Mouse (Mus musculus) heart, embryonic 11.5 days (tissue): ENCODE results near the gene Slc4a2. TPM values are rescaled to one million over a fixed set of nuclear protein-coding genes. Genes with fewer than 3 reads are reported as not detected.

Experiments
- ATAC-seq: fragments of 200-750 bp; cut with Nextera tagmentation; replicated peaks from 2 replicates; pipeline ENCODE4 v1.8.0; 2017; ENCODE audit warnings: moderate library complexity; ENCODE audit not compliant: insufficient number of reproducible peaks, low FRiP score, low TSS enrichment
- H3K27ac ChIP-seq: fragments of 300-500 bp; sonication (generic); 2 replicates; pipeline ENCODE4 v1.5.1; 2014; ENCODE audit warnings: mild to moderate bottlenecking, low read depth, low read length
- H3K27me3 ChIP-seq: fragments of 300-500 bp; sonication (generic); 2 replicates; pipeline ENCODE4 v1.6.1; 2014; ENCODE audit warnings: mild to moderate bottlenecking, low read length, mixed read lengths; ENCODE audit not compliant: control insufficient read depth, insufficient read depth
- H3K36me3 ChIP-seq: fragments of 300-500 bp; sonication (generic); 2 replicates; pipeline ENCODE4 v1.6.1; 2014; ENCODE audit warnings: mild to moderate bottlenecking, low read length, moderate library complexity, mixed read lengths; ENCODE audit not compliant: control insufficient read depth, insufficient read depth
- H3K4me1 ChIP-seq: fragments of 300-500 bp; sonication (generic); 2 replicates; pipeline ENCODE4 v1.6.1; 2014; ENCODE audit warnings: low read length; ENCODE audit not compliant: control insufficient read depth, insufficient read depth
- H3K4me2 ChIP-seq: fragments of 300-500 bp; sonication (generic); 2 replicates; pipeline ENCODE4 v1.6.1; 2014; ENCODE audit warnings: mild to moderate bottlenecking, moderate library complexity
- H3K4me3 ChIP-seq: fragments of 300-500 bp; sonication (generic); 2 replicates; pipeline ENCODE4 v1.5.1; 2014; ENCODE audit warnings: low read depth, low read length
- H3K9ac ChIP-seq: fragments of 300-500 bp; sonication (generic); 2 replicates; pipeline ENCODE4 v1.6.1; 2014; ENCODE audit warnings: mild to moderate bottlenecking, low read depth, low read length, moderate library complexity
- H3K9me3 ChIP-seq: fragments of 300-500 bp; sonication (generic); replicated peaks from 2 replicates; pipeline ENCODE4 v1.6.1; 2016; ENCODE audit warnings: low read length; ENCODE audit not compliant: control insufficient read depth
- WGBS: fragments of 180-500 bp; shearing (Covaris S2); extraction: QIAGEN DNeasy Blood & Tissue Kit; methylation state at CpG from one replicate; pipeline ENCODE4 v1.1.7; 2014; ENCODE audit not compliant: insufficient replicate concordance; 5-methylcytosine and 5-hydroxymethylcytosine counted together
- polyA plus RNA-seq: library from polyadenylated mRNA; unstranded; fragments of >200 nt; fragmentation: Nextera tagmentation; extraction: Ambion mirVana; gene quantifications from 2 replicates; pipeline ENCODE4 v1.2.1, GENCODE M21; 2014

The Slc4a2 gene
- polyA plus RNA-seq, 1 experiment from 2014 or later: 17.9 TPM

DNA sequence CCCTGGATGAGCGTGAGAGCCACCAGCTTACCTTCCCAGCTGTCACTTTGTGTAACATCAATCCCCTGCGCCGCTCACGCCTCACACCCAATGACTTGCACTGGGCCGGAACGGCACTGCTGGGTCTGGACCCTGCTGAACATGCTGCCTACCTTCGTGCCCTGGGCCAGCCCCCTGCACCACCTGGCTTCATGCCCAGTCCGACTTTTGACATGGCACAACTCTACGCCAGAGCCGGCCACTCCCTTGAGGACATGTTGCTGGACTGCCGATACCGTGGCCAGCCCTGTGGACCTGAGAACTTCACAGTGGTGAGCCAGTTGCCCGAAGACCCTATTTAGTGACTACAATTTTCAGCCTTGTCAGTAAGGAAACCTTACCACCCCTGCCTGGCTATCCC is 9.7 kb upstream of the Slc4a2 start:
- Histone ChIP-seq H3K36me3 (no peaks in the 10 kb centered on the region), H3K4me2 (no peak overlapping the region), H3K27me3 (peaks cover 14% of the 10 kb centered on the region), H3K9ac (no peak overlapping the region), H3K4me3 (no peak overlapping the region), H3K9me3 (no peaks in the 10 kb centered on the region), H3K27ac (no peak overlapping the region), H3K4me1 (0 out of 2 replicates have a peak, but pooled peaks cover 3% of the 10 kb centered on the region)
- no peak for ATAC-seq
- WGBS: 77% methylated on average over 13 of the region's 13 CpGs

DNA sequence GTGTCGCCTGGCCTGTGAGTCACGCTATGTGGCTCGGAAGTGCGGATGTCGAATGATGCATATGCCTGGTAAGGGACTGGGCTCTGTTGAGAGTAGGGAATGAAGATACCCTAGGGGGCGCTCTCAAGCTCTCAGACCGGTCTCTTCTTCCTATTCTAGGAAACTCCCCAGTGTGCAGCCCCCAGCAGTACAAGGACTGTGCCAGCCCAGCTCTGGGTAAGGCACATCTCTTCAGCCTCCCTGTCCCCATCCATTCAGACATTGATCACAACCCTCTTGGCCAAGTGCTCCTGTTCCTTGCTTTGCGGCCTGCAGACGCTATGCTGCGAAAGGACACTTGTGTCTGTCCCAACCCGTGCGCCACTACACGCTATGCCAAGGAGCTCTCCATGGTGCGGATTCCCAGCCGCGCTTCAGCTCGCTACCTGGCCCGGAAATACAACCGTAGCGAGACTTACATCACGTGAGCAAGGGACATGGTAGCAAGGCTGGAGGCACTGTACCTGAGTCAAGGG is 7.4 kb upstream of the Slc4a2 start:
- no peaks in the 10 kb centered on the region for H3K9me3 ChIP-seq
- peak; percentile 37 for ATAC-seq
- peak overlapping the region; percentile 30 for H3K4me2 ChIP-seq
- H3K4me3 ChIP-seq: no peak overlapping the region
- 0 out of 2 replicates have a peak, but pooled peaks cover 3% of the 10 kb centered on the region for H3K4me1 ChIP-seq
- peaks cover 14% of the 10 kb centered on the region for H3K27me3 ChIP-seq
- H3K9ac ChIP-seq: no peak overlapping the region
- 4% methylated on average over 21 of the region's 21 CpGs for WGBS
- no peak overlapping the region for H3K27ac ChIP-seq
- peaks cover 2% of the 10 kb centered on the region; the same call in 1 of the 2 replicates for H3K36me3 ChIP-seq

DNA sequence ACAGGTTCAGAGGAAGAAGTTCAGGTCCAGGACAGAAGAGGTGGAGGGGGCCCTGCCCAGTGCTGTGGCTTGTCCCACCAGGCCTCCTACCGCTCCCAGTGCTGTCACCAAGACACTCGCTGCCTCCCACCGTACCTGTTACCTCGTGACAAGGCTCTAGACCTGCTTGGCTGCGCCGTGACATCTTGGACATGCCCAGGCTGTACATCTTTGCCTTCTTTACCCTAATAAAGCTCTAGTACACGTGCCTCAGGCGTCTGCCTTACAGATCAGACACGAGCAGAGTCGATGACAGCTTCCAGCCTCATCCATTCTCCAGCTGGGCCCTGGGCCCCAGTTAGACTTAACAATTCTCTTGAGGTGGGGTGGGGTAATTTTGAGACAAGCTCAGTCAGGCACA is 6.0 kb upstream of the Slc4a2 start:
- no peak overlapping the region for H3K4me3 ChIP-seq
- H3K9me3 ChIP-seq: no peaks in the 10 kb centered on the region
- no peak overlapping the region for H3K27ac ChIP-seq
- H3K9ac ChIP-seq: no peak overlapping the region
- H3K36me3 ChIP-seq: peaks cover 2% of the 10 kb centered on the region; the same call in 1 of the 2 replicates
- H3K27me3 ChIP-seq: peaks cover 14% of the 10 kb centered on the region
- no peak overlapping the region for H3K4me2 ChIP-seq
- ATAC-seq: no peak
- H3K4me1 ChIP-seq: peaks cover 4% of the 10 kb centered on the region; the same call in 1 of the 2 replicates
- 77% methylated on average over 10 of the region's 10 CpGs for WGBS

DNA sequence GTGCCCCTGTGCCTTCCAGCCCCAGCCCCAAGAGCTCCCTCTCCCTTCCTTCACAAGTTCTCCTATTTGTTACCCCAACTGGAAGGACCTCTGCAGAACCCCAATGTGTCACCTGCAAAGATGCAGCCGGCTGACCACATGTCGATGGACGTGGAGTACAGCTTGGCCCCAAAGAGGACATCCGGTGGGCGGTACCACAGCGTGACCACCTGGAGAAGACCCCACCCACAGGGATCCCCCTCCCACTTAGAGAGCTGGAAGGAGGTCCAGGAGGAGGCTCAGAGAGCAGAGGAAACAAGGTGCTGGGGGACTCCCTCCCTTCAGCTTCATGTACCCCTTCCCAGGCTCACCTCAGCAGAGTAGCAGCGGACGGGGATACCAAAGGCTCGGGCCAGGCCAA is 3.3 kb upstream of the Slc4a2 start:
- H3K27me3 ChIP-seq: no peaks in the 10 kb centered on the region
- peaks cover 11% of the 10 kb centered on the region for H3K4me1 ChIP-seq
- ATAC-seq: no peak
- no peak overlapping the region for H3K4me2 ChIP-seq
- no peak overlapping the region for H3K9ac ChIP-seq
- no peaks in the 10 kb centered on the region for H3K9me3 ChIP-seq
- WGBS: 87% methylated on average over 9 of the region's 9 CpGs
- no peak overlapping the region for H3K4me3 ChIP-seq
- peaks cover 2% of the 10 kb centered on the region; the same call in 1 of the 2 replicates for H3K36me3 ChIP-seq
- no peak overlapping the region for H3K27ac ChIP-seq

DNA sequence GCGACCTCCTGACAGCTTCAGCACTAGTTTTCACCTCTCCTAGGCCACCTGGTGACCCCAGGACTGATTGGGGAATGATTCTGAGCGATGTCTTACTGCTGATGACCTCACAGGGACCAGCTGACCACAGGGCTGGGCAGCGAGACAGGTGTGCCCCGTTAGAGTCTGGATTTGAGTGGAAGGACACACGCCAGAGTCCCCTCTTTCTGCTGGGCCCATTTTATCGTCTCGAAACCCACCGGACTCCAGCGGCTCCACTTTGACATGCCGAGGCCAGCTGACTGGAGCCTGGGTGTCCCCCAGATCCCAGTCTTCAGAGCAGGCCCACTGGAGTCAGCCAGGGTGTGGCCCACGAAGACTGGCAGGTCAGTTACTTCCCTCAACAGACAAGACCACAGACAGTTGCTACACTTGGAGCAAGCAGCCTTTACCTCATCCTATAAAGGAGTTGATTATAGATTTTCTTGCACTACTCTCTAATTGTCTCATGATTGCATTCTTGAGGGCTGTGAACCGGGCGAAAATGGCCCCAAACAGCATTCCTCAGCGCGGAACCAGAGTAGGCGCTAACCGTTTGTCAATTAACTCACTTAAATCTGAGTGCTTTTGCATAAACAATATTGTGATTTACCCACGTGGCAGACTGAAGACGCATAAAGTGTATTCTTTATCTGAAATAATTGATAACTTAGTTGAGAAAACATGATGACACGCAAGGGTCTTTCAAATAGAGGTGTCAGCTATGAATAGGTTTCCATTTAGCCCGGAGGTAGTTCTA is 556 bp downstream of the Slc4a2 start:
- Histone ChIP-seq H3K9me3 (no peaks in the 10 kb centered on the region), H3K4me1 (peaks cover 41% of the 10 kb centered on the region), H3K4me2 (peak overlapping the region; percentile 95), H3K9ac (peak overlapping the region; percentile 87), H3K36me3 (peaks cover under 1% of the 10 kb centered on the region; the same call in 1 of the 2 replicates), H3K4me3 (peak overlapping the region; percentile 74), H3K27me3 (no peaks in the 10 kb centered on the region), H3K27ac (peak overlapping the region; percentile 97)
- WGBS: 13% methylated on average over 21 of the region's 21 CpGs
- peak; percentile 0; the same call in 1 of the 2 replicates for ATAC-seq

DNA sequence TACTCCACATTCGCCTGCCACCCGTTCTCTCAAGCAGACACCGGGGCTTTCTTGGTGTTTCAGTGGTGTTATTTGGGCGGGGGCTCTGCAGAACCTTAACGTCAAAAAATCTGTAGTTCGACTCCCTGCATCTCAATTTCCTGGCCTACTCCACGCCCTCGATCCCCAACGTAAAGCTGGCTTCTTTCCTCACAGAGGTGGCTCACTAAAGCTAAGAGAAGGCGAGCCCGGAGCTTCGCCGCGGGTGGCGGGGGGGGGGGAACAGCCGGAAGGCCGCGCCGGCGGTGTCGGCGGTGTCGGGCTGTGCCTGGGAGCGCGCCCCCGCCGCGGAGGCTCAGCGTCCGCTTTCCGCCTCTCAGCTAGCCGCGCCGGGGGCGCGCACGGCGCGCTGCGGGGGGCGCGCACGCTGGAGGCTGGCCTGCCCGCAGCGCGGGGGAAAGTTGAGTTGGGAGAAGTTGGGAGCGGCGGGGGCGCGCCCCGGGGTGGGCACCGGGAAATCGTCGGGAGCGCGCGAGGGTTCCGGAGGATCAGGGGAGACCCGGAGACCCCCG is 1.3 kb downstream of the Slc4a2 start:
- peaks cover 41% of the 10 kb centered on the region for H3K4me1 ChIP-seq
- under 1% methylated on average over 60 of the region's 60 CpGs for WGBS
- H3K27ac ChIP-seq: peak overlapping the region; percentile 97
- H3K36me3 ChIP-seq: peaks cover 3% of the 10 kb centered on the region; the same call in 1 of the 2 replicates
- no peak; the same call in 1 of the 2 replicates for ATAC-seq
- H3K9me3 ChIP-seq: no peaks in the 10 kb centered on the region
- H3K9ac ChIP-seq: peak overlapping the region; percentile 87
- H3K4me3 ChIP-seq: peak overlapping the region; percentile 74
- H3K27me3 ChIP-seq: no peaks in the 10 kb centered on the region
- H3K4me2 ChIP-seq: peak overlapping the region; percentile 95

DNA sequence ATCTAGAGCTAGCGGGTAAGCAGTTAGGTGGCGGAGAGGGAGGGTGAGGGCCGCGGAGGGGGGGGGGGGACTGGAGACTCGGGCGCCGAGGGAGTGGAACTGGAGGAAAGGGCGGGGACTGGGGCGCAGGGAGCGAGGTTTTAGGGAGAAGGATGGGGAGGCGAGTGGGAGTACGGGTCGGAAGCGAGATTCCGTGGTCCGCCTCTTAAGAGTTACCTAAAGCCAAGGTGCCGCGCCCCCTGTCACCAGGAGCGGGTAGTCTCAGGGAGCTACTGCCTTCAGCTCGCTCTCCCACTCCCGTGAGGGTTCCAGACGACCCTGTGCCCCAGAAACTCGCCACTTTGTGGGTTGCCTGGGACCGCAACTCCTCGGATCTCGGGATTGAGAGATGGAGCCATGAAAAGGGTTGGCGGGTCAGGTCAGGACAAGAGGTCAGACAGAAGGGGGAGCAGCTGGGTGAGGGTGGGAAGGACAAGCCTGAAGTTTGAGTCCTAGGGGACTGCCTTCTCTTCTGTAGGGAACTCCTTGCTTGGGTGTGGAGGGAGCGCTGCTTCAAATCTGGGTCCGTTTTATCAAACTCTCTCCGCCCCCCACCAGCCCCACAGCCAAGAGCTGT is 1.9 kb downstream of the Slc4a2 start:
- peak overlapping the region; percentile 74 for H3K4me3 ChIP-seq
- H3K27ac ChIP-seq: peak overlapping the region; percentile 97
- H3K4me2 ChIP-seq: peak overlapping the region; percentile 95
- H3K36me3 ChIP-seq: peaks cover 8% of the 10 kb centered on the region
- ATAC-seq: no peak
- H3K9me3 ChIP-seq: no peaks in the 10 kb centered on the region
- 1% methylated on average over 23 of the region's 30 CpGs for WGBS
- H3K27me3 ChIP-seq: no peaks in the 10 kb centered on the region
- H3K4me1 ChIP-seq: peaks cover 41% of the 10 kb centered on the region
- H3K9ac ChIP-seq: peak overlapping the region; percentile 87

DNA sequence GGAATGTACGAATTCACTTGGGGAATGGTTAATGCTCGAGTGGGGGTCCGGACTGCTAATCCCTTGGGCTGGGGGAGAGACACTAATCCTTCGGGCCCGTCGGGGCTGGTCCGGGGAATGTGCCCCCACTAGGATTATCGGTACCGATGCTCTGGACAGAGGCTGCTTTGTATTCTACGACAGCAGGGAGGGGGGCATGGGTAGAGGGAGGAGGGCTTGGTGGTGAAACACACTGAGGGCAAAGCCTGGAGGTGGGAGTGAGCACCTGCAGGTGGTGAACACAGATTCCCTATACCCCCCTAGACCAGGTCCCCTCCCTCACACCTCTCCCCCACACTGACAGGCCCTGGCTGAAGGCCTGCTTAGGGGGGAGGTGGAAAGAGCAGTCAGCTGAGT is 2.4 kb downstream of the Slc4a2 start:
- Histone ChIP-seq H3K9me3 (no peaks in the 10 kb centered on the region), H3K27ac (no peak overlapping the region), H3K4me2 (peak overlapping the region; percentile 95), H3K27me3 (no peaks in the 10 kb centered on the region), H3K36me3 (peaks cover 13% of the 10 kb centered on the region), H3K4me3 (peak overlapping the region; percentile 74), H3K9ac (peak overlapping the region; percentile 87), H3K4me1 (peaks cover 41% of the 10 kb centered on the region)
- no peak for ATAC-seq
- 3% methylated on average over 10 of the region's 10 CpGs for WGBS
